Mouse (Mus musculus) cerebellum, postnatal 25 days (tissue): ENCODE data around the gene Olfr1232.

Experiments used
- DNase-seq, 2 experiments: peaks; one replicate each; pipeline ENCODE4 v3.0.0; 2021; ENCODE audit warnings: mixed read lengths in 2 of 2

Olfr1232 gene

DNA sequence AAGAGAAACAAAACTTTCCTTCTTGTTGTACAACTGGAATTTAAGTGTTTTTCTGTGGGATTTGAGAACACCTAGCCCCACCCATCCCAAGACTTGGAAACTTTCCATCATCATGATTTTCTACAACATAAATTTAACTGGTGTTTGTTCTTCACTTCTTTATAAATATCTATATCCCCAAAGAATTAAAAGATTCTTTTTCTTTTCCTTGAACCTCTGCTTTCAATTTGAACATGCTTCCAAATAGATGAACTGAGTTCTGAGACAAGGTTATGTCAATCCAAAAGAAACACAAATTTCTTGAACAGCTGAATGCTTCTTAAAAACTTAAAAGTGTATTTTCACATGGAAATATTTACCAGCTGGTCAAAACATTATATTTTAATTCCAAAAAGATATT lies at the start of gene Olfr1232:
Olfr1232 (minus strand) TSS at position 101 of the 400 bp plus-strand sequence.
- no peak for DNase-seq

DNA sequence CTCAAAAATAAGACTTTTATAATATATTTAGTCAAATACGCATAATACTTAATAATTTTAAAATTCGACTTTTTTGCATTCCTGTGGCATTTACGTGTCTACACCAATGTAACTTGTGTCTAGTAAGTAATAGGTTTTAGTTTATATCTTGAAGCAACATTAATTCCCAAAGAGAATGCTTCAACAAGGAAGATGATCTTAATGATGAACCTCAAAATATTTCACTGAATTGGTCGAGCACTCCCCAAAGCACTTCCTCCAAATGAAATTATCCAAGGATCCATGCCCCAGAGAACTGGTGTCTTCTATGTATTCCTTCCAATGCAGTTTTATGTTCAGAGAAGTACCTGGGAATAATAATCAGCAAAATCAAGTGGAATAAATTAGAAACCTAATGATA lies 35.3 kb upstream of the Olfr1232 start, which contains the start of gene Olfr1234:
Olfr1234 (minus strand) TSS at position 101 of the 400 bp plus-strand sequence.
- no peak for DNase-seq

- DNase-seq = no peak
Observed at GRCm38 (mm10) chr2:89342298-89342697, 12.8 kb upstream of the Olfr1232 start, which contains the start of gene Olfr1233. TSS of gene Olfr1233 (minus strand) at chr2:89342398.

- no peak for DNase-seq
Observed at GRCm38 (mm10) chr2:89306974-89307373, 22.5 kb downstream of the Olfr1232 start, which contains the start of gene Olfr1231. TSS of gene Olfr1231 (minus strand) at chr2:89307074.

DNA sequence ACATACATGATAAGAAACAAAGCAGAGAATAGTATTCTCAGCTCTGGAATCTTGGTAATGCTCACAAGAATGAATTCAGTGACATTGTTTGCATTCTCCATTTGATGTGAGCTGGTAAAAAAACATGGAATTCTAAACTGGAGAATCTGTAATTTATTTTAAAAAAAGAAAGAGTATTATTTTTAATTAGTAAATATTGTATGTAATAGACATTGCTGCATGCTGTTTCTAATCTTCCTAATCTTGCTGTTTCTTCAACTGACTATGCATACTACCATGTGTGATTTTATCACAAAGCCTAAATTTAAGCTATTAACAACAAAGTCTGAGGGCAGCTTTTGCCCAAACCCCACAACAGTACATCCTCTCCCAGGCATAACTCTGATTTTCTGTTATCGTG lies 32.3 kb downstream of the Olfr1232 start, which contains the start of gene Olfr1230:
Olfr1230 (minus strand) TSS at position 101 of the 400 bp plus-strand sequence.
- DNase-seq = no peak

- no peak for DNase-seq
Observed at GRCm38 (mm10) chr2:89287914-89288313, 41.6 kb downstream of the Olfr1232 start, which contains the start of gene Olfr1229. TSS of gene Olfr1229 (minus strand) at chr2:89288014.
